Mouse (Mus musculus) ovary, postnatal 14 days (tissue): ENCODE results near the gene Maml3.

Source experiments
- DNase-seq: peaks from one replicate; pipeline ENCODE4 v3.0.0; 2022; ENCODE audit warnings: low spot score

Gene Maml3

GRCm38 (mm10) chr3:51953927-51954326 lies 150.9 kb downstream of the Maml3 start:
- DNase-seq, result no peak

- no peak for DNase-seq
Measured at GRCm38 (mm10) chr3:51952728-51953623, 151.9 kb downstream of the Maml3 start.

GRCm38 (mm10) chr3:51952267-51952666 lies 152.6 kb downstream of the Maml3 start:
- DNase-seq, result no peak

GRCm38 (mm10) chr3:51949651-51950050 lies 155.2 kb downstream of the Maml3 start:
- DNase-seq, result no peak

GRCm38 (mm10) chr3:51947168-51947567 lies 157.7 kb downstream of the Maml3 start:
- no peak for DNase-seq

- peak; percentile 12 for DNase-seq
Measured at GRCm38 (mm10) chr3:51943642-51944041, 161.2 kb downstream of the Maml3 start.

- no peak for DNase-seq
Measured at GRCm38 (mm10) chr3:51941781-51942180, 163.1 kb downstream of the Maml3 start.

GRCm38 (mm10) chr3:51939864-51940263 lies 165.0 kb downstream of the Maml3 start:
- no peak for DNase-seq

GRCm38 (mm10) chr3:51939054-51939453 lies 165.8 kb downstream of the Maml3 start:
- no peak for DNase-seq

GRCm38 (mm10) chr3:51937176-51937575 lies 167.7 kb downstream of the Maml3 start:
- no peak for DNase-seq

- DNase-seq, result no peak
Measured at GRCm38 (mm10) chr3:51934531-51935485, 170.1 kb downstream of the Maml3 start.

- DNase-seq, result no peak
Measured at GRCm38 (mm10) chr3:51928188-51928587, 176.7 kb downstream of the Maml3 start.

GRCm38 (mm10) chr3:51927591-51927990 lies 177.3 kb downstream of the Maml3 start:
- no peak for DNase-seq

- DNase-seq, result no peak
Measured at GRCm38 (mm10) chr3:51927043-51927442, 177.8 kb downstream of the Maml3 start.

- DNase-seq, result no peak
Measured at GRCm38 (mm10) chr3:51925758-51926157, 179.1 kb downstream of the Maml3 start.

- no peak for DNase-seq
Measured at GRCm38 (mm10) chr3:51924636-51925035, 180.2 kb downstream of the Maml3 start.

- no peak for DNase-seq
Measured at GRCm38 (mm10) chr3:51923800-51924199, 181.1 kb downstream of the Maml3 start.

GRCm38 (mm10) chr3:51916902-51917301 lies 188.0 kb downstream of the Maml3 start:
- DNase-seq, result no peak

- DNase-seq, result peak; percentile 62
Measured at GRCm38 (mm10) chr3:51916060-51916870, 188.6 kb downstream of the Maml3 start.

GRCm38 (mm10) chr3:51915415-51915814 lies 189.5 kb downstream of the Maml3 start:
- no peak for DNase-seq

- no peak for DNase-seq
Measured at GRCm38 (mm10) chr3:51914900-51915299, 190.0 kb downstream of the Maml3 start.

GRCm38 (mm10) chr3:51913498-51913897 lies 191.4 kb downstream of the Maml3 start:
- no peak for DNase-seq
